Mouse (Mus musculus): Measurements from ENCODE around the gene Zfp933. TPM values are rescaled to one million over a fixed set of nuclear protein-coding genes. Genes with fewer than 3 reads are reported as not detected.
A peak's percentile ranks its signal among the peaks of the same experiment; 100 is the strongest.
"Not testable (repeated sequence)": the region's sequence is repeated elsewhere in the genome, so short reads cannot be mapped to it uniquely, and the experiment has no call there.

Zfp933 gene
- polyA plus RNA-seq, 1 experiment from 2014 or later: 5.4 TPM

GRCm38 (mm10) chr4:147794026-147794665 lies 54.0 kb downstream of the Zfp933 start:
- H3K9ac ChIP-seq, H3K4me1 ChIP-seq, H3K4me3 ChIP-seq, H3K36me3 ChIP-seq, H3K27me3 ChIP-seq, H3K9me3 ChIP-seq, H3K27ac ChIP-seq, H3K4me2 ChIP-seq: not testable (repeated sequence)
- peak; percentile 46; the same call in 1 of the 2 replicates for ATAC-seq (ENCODE audit: insufficient number of reproducible peaks, low FRiP score, low TSS enrichment, low read depth)
- WGBS: 77% methylated on average over 3 of the region's 3 CpGs

GRCm38 (mm10) chr4:147793390-147793916 lies 54.7 kb downstream of the Zfp933 start:
- not testable (repeated sequence) for H3K27ac ChIP-seq, H3K36me3 ChIP-seq, H3K4me3 ChIP-seq, H3K9ac ChIP-seq, H3K4me1 ChIP-seq, H3K27me3 ChIP-seq, H3K4me2 ChIP-seq, H3K9me3 ChIP-seq
- ATAC-seq (ENCODE audit: insufficient number of reproducible peaks, low FRiP score, low TSS enrichment, low read depth): peak; percentile 37; the same call in 1 of the 2 replicates
- WGBS: 64% methylated on average over 2 of the region's 2 CpGs

GRCm38 (mm10) chr4:147791729-147792128 lies 56.4 kb downstream of the Zfp933 start:
- ATAC-seq (ENCODE audit: insufficient number of reproducible peaks, low FRiP score, low TSS enrichment, low read depth); H3K36me3 ChIP-seq; H3K27me3 ChIP-seq; H3K9me3 ChIP-seq; H3K4me3 ChIP-seq; H3K4me1 ChIP-seq; H3K9ac ChIP-seq; H3K4me2 ChIP-seq; H3K27ac ChIP-seq: not testable (repeated sequence)

Other genes starting within 250 kb of the Zfp933 start
- 2.5 and 2.8 TPM in 2 replicates for gene Zfp979, start 205.9 kb downstream of the Zfp933 start, polyA plus RNA-seq (2015; fragmentation: Nextera tagmentation; extraction: Ambion mirVana)
- not detected in 2 replicates for gene Zfp534, start 145.8 kb downstream of the Zfp933 start, polyA plus RNA-seq (2015; fragmentation: Nextera tagmentation; extraction: Ambion mirVana)
- gene Zfp984, start 38.6 kb downstream of the Zfp933 start, polyA plus RNA-seq (2015; fragmentation: Nextera tagmentation; extraction: Ambion mirVana): 6.7 and 7.7 TPM in 2 replicates
- gene Miip, start 20.4 kb upstream of the Zfp933 start, polyA plus RNA-seq (2015; fragmentation: Nextera tagmentation; extraction: Ambion mirVana): 30.8 and 36.3 TPM in 2 replicates
- gene Fv1, start 20.6 kb upstream of the Zfp933 start, polyA plus RNA-seq (2015; fragmentation: Nextera tagmentation; extraction: Ambion mirVana): 8.9 and 9.4 TPM in 2 replicates
- gene Mfn2, start 56.3 kb upstream of the Zfp933 start, polyA plus RNA-seq (2015; fragmentation: Nextera tagmentation; extraction: Ambion mirVana): 37.8 and 42.5 TPM in 2 replicates
- 123 and 129 TPM in 2 replicates for gene Plod1, start 88.4 kb upstream of the Zfp933 start, polyA plus RNA-seq (2015; fragmentation: Nextera tagmentation; extraction: Ambion mirVana)
- 13.6 and 16.4 TPM in 2 replicates for gene 2510039O18Rik, start 92.5 kb upstream of the Zfp933 start, polyA plus RNA-seq (2015; fragmentation: Nextera tagmentation; extraction: Ambion mirVana)
- 0.19 TPM in 1 of 2 replicates, not detected in the other for gene Nppb, start 137.4 kb upstream of the Zfp933 start, polyA plus RNA-seq (2015; fragmentation: Nextera tagmentation; extraction: Ambion mirVana)
- gene Nppa, start 152.4 kb upstream of the Zfp933 start, polyA plus RNA-seq (2015; fragmentation: Nextera tagmentation; extraction: Ambion mirVana): not detected in 2 replicates
- 6.5 and 6.8 TPM in 2 replicates for gene Clcn6, start 190.5 kb upstream of the Zfp933 start, polyA plus RNA-seq (2015; fragmentation: Nextera tagmentation; extraction: Ambion mirVana)
- gene Mthfr, start 190.7 kb upstream of the Zfp933 start, polyA plus RNA-seq (2015; fragmentation: Nextera tagmentation; extraction: Ambion mirVana): 23.0 and 24.7 TPM in 2 replicates
- 14.8 and 15.9 TPM in 2 replicates for gene Agtrap, start 239.7 kb upstream of the Zfp933 start, polyA plus RNA-seq (2015; fragmentation: Nextera tagmentation; extraction: Ambion mirVana)